Mouse (Mus musculus): ENCODE measurements around the gene Abraxas2.

The Abraxas2 gene

DNA sequence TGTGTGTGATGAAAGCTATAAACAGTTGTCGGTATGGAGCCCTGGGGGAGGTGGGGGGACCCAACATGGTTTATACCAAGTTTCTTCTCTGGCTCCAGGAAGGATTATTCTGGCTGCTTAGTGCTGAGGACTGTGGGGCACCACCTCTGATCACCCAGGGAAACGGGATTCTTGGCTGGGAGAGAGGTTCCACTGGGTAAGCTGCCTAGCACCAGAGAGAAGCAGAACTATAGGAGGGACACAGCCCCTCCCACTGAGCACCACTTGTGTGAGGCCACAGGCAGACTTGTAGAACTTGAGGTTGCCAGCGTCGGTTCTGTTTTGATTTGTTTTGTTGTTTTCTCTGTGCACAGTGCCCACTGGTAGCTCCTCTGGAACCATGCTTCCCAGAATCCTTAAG lies 5.1 kb upstream of the Abraxas2 start:
- DNase-seq (ENCODE audit: low spot score): no peak

DNA sequence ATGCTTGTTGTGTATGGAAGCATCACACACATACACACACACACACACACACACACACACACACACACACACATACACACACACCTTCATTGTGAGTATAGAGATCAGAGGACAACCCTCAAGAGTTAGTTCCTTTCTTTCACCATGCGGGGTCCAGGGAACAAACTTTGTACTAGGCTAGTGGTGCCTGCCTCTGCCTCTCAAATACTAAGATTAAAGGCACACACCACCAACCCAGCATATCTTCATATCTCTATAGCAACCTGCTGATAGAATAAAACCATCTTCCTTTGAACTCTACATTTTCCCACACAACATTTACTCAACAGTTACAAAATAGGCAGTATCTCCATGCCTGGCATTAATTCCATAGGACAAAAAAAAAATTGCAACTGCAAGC lies 2.9 kb upstream of the Abraxas2 start:
- no peak for DNase-seq (ENCODE audit: low spot score)

DNA sequence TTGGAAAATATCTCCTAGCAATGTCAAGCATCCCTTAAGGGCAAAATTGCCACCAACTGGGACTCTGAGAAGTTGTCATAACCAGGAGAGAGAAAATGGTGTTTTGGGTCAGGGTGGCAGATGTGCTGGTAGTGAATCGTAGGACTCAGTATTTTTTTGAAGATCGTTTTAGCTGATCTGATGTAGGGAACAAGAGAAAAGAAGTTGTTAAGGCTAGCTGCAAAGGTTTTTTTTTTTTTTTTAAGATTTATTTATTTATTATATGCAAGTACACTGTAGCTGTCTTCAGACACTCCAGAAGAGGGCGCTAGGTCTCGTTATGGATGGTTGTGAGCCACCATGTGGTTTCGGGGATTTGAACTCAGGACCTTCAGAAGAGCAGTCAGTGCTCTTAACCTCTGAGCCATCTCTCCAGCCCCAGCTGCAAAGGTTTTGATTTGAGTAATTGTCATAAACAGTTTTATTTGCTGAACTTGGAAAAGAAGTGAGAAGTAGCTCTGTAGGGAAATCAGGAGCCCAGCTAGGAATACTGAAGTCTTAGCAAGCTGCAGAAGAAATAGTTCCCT lies 899 bp upstream of the Abraxas2 start:
- no peak for DNase-seq (ENCODE audit: low spot score)

DNA sequence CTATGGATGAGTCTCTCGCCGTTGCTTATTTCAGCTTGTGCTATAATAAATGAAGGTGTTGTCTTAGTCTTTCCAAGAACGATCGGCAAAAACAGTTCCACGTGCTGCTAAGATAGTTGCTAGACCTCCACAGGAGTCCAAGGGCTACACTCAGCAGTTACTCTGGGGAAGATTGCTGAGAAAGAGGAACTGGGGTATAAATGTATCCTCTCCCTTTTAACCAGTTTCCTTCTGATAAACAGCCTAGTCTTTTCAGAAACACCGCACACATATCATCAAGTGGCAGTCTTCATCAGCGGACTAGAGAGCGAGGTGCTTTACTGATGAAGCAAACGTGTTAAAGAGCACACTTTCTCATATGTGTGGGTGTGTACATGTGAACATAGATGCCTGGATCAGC lies 7.3 kb downstream of the Abraxas2 start:
- no peak for DNase-seq (ENCODE audit: low spot score)

DNA sequence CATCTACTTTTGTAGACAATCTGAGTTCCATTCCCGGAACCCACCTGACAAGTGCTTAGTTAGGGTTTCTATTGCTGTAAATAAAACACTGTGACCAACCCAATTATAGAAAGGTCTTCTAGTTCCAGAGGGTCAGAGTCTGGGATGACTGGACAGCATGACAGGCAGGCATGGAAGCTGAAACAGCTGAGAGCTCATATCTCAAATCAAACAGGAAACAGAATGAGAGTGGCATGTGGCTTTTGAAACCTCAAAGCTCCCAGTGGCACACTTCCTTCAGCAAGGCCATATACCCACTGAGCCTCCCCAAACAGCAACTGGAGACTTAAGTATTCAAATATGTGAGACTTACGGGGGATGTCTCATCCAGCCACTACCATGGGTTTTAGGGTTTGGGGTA lies 14.0 kb downstream of the Abraxas2 start:
- DNase-seq (ENCODE audit: low spot score): no peak

DNA sequence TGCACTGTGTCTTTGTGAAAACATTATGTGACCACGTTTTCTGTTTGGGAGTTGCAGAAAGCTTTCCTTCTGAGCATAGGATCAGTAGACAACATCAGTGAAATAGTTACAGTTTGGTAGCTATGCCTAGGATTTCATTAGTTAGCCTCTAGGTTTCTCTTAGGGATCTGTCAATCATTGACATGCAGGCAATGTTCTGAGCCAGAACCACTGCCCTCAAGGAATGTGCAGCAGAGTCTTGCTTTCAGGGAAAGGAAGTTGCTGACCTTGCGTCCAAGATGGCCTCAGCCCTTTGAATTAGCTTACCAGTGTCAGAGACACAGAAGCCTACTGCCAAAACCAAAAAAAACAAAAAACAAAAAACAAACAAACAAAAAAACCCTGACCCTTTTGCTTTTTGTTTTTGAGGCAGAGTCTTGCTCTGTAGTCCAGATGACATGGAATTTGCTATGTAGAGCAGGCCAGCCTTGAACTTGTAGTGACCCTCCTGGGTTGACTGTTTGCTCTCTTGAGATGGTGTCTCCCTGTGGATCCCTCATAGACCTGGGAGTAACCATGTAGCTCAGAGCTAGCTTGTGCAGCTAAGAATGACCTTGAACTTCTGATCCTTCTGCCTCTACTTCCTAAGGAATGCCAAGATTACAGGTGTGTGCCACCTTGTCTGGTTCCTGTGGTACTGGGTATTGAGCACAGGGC lies 16.5 kb downstream of the Abraxas2 start:
- no peak for DNase-seq (ENCODE audit: low spot score)

DNA sequence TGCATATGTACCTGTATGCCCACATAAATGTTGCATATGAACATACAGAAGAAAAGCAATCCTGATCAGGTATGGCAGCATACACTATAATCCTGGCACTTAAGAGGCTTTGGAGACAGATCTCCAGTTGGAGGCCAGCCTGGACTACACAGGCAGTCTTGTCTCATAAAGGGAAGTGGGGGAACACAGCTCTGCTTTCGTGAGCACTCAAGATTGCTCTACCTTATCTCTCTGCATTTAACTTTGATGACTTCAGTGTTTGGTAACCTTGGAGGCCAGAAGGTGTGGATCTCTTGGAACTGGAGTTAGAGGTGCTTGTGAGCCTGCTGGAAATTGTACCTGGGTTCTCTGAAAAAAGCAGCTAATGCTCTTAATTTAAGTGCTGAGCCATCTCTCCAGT lies 21.3 kb downstream of the Abraxas2 start:
- DNase-seq (ENCODE audit: low spot score): no peak

DNA sequence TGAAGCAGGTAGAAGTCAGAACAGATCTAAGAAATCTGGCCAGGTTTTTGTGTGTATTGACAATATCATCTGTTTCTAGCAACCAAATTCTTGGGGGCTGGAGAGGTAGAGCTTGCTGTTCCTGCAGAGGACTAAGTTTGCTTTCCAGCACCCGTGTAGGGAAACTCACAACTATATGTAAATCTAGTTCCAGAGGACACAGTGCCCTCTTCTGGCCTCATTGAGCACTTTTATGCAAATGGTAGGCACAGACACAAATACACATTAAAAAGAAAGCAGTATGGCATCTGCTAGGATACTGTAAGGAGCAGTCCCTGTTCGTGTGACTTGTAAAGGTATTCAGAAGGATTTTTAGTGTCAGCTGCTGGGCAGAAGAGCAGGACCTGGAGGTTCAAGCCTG lies 23.3 kb downstream of the Abraxas2 start:
- no peak for DNase-seq (ENCODE audit: low spot score)

DNA sequence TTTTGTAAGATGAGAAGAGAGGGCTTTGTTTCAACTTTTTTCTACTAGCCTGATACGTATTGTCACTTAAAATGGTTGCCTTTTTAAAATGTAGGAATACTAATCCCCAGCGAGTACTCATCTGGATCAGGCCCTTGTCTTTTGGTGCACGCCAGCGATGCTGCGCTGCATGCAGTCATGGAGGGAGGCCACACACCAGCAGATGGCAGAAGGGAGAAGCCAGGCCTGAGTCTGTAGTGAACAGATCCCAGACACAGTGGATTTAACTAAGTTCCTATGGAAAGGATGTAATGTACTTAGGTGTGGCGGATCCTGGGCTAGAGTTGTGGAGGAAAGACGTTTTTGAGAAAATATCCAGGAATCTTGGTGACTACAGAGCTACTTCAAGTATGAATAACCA lies 25.0 kb downstream of the Abraxas2 start:
- no peak for DNase-seq (ENCODE audit: low spot score)

DNA sequence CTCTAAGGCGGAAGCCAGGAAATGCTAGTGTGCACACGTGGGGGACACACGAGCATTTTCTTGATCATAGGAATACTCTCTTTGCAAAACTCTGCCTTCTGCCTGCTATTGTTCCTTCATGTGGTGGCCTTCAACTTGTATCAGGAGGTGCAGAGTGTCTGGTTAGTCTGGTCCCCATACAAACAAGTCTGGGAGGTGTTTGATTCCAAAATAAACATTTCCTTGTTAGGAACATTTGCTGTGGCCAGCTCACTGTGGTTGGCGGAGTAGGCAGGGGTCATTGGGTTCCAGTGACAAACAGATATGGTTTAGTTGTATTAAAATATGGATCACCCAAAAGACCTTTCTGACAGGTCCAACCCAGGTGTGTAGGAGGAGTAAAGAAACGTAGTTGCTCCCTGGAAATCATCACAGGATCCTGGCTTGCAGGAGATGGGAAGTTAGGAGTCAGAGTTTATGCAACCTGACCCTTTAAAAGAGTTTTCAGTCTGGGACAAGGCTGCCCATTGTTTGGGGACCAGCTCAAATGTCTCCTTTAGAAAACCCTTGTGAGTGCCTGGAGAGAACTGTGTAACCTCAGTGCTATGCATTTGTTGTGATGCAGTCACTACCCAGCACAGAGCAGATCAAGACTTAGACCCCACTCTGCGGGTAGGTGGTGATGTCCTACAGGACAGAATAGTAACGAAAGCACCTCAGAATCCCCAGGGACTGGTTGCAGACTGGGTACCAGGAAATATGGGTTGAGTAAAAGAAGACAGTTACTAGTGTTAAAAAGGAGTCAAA lies 28.2 kb downstream of the Abraxas2 start:
- no peak for DNase-seq (ENCODE audit: low spot score)

DNA sequence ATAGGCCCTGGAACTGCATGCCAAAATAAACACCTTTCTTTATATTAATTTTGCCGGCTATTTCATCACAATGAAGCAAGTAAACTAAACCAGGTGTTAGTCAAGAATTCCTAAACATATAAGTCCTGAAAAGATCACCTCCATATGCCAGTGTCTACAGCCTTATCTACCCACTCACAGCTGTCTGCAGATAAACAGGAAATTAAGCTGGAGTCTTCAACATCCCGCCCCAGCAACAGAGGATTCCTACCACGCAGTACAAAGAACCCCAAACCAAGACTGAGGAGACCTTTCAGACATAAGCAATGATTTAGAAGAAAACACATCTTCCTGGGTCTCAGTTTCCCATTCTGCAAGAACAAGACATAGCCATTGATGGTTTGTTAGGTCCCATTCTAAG lies 29.0 kb downstream of the Abraxas2 start:
- no peak for DNase-seq (ENCODE audit: low spot score)

DNA sequence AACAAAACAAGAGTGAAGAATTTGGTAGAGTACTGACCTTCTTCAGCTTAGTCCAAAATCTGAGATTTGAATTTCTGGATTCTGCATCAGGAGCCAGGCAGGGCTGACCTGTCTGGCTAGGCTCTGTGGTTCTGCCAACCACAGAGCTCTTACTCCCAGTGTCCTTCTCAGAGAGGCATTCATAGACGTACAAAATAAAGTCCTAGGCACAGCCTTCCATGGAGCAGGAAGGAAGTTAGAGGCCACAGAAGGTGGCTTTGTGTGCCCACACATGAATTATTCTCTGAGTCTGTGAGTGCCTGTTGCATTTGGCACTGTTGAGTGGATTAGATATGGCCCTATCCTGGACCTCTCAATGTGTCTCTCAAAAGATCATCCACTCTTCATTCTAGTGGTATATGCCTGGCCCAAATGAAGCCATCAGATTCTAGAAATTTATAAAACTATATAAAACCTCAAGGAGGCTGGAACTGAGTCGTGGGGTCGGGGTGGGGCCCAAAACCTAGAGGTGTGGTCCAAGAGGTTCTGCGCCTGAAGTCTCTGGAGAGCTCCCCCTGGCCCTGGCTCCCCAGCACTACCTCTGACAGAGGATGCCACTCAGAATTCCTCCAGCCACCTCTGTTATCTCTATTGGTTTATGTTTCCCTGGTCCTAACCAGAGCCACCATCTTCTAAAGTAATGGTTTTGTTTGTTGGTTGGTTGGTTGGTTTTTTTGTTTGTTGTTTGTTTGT lies 29.7 kb downstream of the Abraxas2 start:
- DNase-seq (ENCODE audit: low spot score): no peak

DNA sequence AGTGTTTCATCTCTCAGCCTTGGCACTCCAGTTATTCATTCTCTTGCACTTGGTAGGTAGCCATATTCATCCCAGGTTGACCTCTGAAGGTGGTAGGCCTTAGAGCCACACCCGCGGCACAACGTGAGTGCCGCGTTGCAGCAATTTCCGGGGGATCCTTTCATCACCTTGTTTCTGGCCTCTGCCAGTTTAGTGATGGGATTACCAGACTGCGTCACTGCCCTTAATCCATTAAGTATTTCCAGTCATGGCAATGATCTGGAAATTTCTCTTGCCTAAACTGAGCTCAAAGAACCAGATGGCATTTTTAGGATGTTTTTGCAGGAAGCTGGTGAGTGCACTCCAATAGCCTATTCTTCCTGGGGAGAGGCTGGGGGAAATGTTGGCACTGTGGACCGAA lies 30.7 kb downstream of the Abraxas2 start:
- DNase-seq (ENCODE audit: low spot score): no peak

DNA sequence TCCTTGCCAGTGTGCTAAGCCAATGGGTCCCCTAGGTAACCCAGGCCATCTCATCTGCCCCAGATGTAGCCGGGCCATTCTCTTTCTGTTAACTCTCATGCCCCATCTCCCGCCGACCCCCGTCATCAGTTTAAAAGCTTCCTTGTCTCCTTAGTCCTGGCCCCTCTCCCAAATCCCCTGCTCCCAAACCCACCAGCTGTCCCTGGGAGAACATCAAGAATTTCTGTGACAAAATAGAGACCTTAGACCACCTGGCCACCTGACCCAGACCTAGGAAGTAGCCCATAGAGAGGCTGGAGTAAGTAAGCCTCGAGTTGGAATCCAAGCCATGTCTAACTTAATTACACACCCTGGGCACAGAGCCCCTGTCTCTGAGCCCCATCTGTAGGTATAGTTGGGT lies 31.2 kb downstream of the Abraxas2 start:
- DNase-seq (ENCODE audit: low spot score): no peak

DNA sequence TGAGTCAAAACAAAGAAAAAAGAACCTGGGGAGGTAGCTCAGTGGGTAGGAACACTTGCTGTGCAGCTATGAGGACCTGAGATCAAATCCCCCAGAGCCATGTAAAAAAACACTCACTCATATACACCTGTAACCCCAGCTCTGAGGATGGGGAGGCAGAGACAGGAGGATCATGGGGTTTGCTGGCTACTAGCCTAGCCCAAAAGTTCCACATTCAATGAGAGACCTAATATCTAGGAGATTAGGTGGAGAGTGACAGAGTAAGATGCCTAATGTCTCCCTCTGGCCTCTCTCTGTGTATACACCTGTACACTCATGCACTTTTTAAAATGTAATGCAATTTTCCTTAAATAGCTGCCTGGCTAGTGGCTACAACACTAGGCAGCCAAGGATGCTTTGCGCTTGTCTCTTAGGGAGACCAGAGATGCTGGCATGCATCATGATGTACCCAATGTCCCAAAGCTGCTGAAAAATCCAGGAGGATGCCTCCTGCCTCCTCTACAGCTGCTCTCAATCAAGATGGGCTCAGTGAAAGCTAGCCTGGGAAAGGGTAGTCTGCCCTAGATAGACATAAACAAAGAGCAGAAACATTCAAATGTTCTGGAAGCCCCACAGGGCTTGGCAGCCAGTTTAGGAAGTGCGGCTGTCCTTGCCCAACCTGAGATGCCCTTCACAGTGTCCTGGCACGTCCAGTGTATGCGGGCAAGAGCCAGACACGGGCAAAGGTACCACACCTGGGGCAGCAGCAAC lies 32.7 kb downstream of the Abraxas2 start:
- no peak for DNase-seq (ENCODE audit: low spot score)

DNA sequence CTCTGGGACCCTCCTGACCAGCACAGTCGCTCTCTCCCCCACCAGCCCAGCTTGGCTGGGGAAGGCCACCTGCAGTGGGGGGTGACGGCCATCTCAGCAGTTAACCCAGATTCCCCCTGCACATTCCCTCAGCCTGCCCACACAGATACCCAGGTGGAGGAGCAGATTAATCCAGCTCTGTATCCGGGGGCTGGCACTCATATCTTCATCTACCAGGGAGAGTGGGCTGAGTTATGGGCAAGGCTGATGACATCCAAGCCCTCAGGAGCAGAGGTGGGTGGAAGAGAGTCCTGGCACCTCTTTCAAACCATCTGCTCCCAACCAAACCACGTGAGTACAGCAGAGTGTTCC lies 33.3 kb downstream of the Abraxas2 start:
- DNase-seq (ENCODE audit: low spot score): no peak

DNA sequence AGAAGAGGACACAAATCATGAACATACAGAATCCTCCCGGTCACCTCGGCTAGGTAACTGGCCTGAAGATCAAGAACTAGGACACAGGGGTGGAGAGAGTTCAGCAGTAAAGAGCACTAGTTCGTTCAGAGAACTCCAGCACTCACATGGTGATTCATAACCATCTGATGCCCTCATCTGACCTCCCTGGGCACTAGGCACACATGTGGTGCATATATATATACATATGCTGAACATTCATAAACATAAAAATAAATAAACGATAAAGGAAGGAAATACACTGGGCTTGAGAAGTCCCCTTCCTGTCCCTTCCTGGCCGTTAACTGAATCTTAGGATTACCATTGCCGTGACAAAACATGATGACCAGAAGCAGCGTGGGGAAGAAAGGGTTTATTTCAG lies 33.8 kb downstream of the Abraxas2 start:
- DNase-seq (ENCODE audit: low spot score): no peak

DNA sequence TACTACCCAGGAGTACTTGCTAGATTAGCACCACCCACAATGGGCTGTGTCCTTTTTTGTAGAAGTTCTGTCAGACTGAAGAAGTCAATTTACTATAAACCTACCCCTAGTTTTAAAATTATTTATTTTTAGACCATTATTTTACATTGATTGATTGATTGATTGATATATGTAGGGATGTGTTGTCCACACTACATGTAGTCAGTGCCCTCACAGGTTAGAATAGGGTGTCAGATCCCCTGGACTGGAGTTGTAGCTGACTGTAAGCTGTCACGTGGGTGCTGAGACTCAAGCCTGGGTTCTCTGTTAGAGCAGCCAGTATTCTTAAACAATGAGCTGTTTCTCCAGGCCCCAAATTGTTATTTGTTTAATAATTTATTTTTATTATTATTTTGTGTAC lies 34.3 kb downstream of the Abraxas2 start:
- DNase-seq (ENCODE audit: low spot score): no peak

DNA sequence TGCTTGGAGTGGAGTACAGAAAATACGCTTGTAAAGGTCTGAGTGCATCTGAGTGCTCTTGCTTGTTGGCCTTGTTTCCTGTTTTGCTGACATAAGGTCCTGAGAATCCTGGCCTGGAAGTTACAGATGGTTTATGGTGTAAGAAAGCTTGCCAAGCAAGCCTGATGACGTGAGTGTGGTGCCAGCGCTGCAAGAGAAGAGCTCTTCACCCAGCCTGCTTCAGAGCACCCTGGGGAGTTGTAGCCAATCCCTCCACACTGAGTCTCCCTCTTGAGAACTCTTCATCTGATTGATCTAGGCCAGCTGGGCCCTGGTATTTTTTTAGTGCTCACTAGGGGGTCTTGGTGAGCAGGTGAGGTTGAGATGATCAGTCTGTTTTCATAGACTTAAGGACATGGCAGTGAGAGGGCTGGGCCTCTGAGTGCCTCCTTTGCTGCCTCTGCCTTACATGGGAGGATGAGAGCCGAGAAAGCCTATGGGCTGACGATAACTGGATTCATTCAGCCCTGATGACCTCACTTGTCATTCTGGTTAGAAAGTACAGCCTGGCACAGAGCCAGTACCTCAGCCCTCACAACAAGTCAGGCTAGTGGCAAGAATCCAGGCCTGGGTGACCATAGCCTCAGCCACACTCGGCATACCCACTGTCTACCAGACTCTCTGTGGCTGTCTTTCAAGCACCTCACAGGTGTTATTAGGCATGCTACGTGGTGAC lies 36.0 kb downstream of the Abraxas2 start:
- DNase-seq (ENCODE audit: low spot score): no peak

DNA sequence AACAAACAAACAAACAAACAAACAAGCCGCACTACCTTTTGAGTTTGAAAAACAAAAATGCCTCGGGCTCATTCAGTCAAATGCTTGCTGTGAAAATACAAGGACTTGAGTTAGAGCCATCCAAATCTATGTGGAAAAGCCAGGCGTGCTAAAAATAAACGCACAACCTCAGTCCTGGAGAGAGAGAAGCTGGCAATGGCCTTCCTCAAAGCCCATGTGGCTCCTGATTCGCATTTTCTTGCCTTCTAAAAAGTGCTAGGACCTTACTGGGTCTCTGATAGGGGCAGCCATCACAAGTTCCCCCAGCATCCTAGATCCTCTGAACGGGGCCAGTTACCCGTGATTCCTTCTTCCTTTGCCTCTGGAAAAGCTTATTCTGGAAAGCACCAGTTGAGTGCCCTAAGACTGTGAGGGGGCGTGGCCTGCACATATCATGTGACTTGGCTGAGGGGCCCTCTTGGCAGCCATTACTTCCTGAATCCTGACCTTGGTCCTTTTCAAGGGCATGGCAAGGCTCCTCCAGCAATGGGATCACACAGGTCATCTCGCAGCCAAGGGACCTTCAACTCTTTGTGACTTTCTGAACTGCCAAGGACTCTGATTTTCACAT lies 37.3 kb downstream of the Abraxas2 start:
- no peak for DNase-seq (ENCODE audit: low spot score)

DNA sequence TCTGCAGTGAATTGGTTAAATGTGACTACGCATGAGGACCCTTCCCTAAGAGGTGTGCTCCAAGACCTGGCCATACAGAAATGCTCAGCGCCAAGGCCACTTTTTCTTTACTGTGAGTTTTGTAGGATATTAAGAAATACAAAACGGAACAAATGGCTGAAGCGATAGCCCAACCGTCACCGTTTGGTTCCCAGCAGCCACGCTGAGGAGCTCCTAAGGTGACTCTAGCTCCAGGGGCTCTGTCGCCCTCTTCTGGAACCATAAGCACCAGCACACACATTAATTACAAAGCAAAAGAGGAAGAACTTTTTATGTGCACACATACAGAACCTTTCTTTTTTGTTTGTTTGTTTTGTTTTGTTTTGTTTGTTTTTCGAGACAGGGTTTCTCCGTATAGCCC lies 38.2 kb downstream of the Abraxas2 start:
- DNase-seq (ENCODE audit: low spot score): no peak

Data from urinary bladder, postnatal 10 days (tissue).